Mouse (Mus musculus): Measurements from ENCODE around the gene Carmil3.

GRCm38 (mm10) chr14:55459796-55460195, 30.7 kb upstream of the Carmil3 start:
- no peak for TF ChIP-seq POLR2A (IDR thresholded peaks at IDR 0.05; ENCODE audit: insufficient read length, low read depth)
- no peak for TF ChIP-seq MAX (IDR thresholded peaks at IDR 0.05; ENCODE audit: low read depth)
- TF ChIP-seq CEBPB (IDR thresholded peaks at IDR 0.05; ENCODE audit: insufficient read depth, poor library complexity, severe bottlenecking), result no peak
- no peak for TF ChIP-seq MYOG (IDR thresholded peaks at IDR 0.05; ENCODE audit: control insufficient read depth in 1 of 3, insufficient read depth in 1 of 3, insufficient read length in 2 of 3, low read depth in 2 of 3)

Measured in myocyte (in vitro differentiated cells).